Mouse (Mus musculus) lung, embryonic 15.5 days (tissue): ENCODE data around the gene Gsdma2. TPM values are rescaled to one million over a fixed set of nuclear protein-coding genes. Genes with fewer than 3 reads are reported as not detected.
"Not testable (repeated sequence)": the region's sequence is repeated elsewhere in the genome, so short reads cannot be mapped to it uniquely, and the experiment has no call there.

Experiments
- ATAC-seq: fragments of 200-750 bp; cut with Nextera tagmentation; 2 replicates; pipeline ENCODE4 v1.8.0; 2017; ENCODE audit warnings: moderate number of reproducible peaks, borderline replicate concordance; ENCODE audit not compliant: low FRiP score, low TSS enrichment; ENCODE audit errors: extremely low read depth
- H3K27ac ChIP-seq: fragments of 300-500 bp; sonication (generic); 2 replicates; pipeline ENCODE4 v1.5.1; 2015; ENCODE audit warnings: moderate library complexity, mild to moderate bottlenecking, inconsistent platforms
- H3K27me3 ChIP-seq: fragments of 300-500 bp; sonication (generic); 2 replicates; pipeline ENCODE4 v1.6.1; 2015; ENCODE audit warnings: inconsistent platforms
- H3K36me3 ChIP-seq: fragments of 300-500 bp; sonication (generic); 2 replicates; pipeline ENCODE4 v1.6.1; 2015; ENCODE audit warnings: inconsistent platforms
- H3K4me1 ChIP-seq: fragments of 300-500 bp; sonication (generic); 2 replicates; pipeline ENCODE4 v1.6.1; 2015; ENCODE audit warnings: inconsistent platforms
- H3K4me2 ChIP-seq: fragments of 300-500 bp; sonication (generic); 2 replicates; pipeline ENCODE4 v1.6.1; 2015; ENCODE audit warnings: inconsistent platforms, mild to moderate bottlenecking, moderate library complexity
- H3K4me3 ChIP-seq: fragments of 300-500 bp; sonication (generic); 2 replicates; pipeline ENCODE4 v1.5.1; 2015; ENCODE audit warnings: mild to moderate bottlenecking, inconsistent platforms
- H3K9ac ChIP-seq: fragments of 300-500 bp; sonication (generic); 2 replicates; pipeline ENCODE4 v1.6.1; 2015; ENCODE audit warnings: inconsistent platforms
- H3K9me3 ChIP-seq: fragments of 300-500 bp; sonication (generic); 2 replicates; pipeline ENCODE4 v1.6.1; 2016; ENCODE audit warnings: inconsistent platforms
- WGBS: fragments of 180-500 bp; shearing (Covaris S2); methylation state at CpG from one replicate; pipeline ENCODE4 v1.1.7; 2015; 5-methylcytosine and 5-hydroxymethylcytosine counted together
- polyA plus RNA-seq: library from polyadenylated mRNA; unstranded; fragments of >200 nt; fragmentation: Nextera tagmentation; extraction: Ambion mirVana; gene quantifications from 2 replicates; pipeline ENCODE4 v1.2.1, GENCODE M21; 2015

Gene Gsdma2
- polyA plus RNA-seq, 1 experiment from 2014 or later: not detected

- ATAC-seq: no peak
- 89% methylated on average over 10 of the region's 10 CpGs for WGBS
Observed at GRCm38 (mm10) chr11:98625611-98626410, 20.7 kb upstream of the Gsdma2 start, which contains the start of the genes Gm12355 and Gsdma3. Gm12355 (minus strand) TSS chr11:98625661. Gsdma3 (plus strand) TSS chr11:98626360.

GRCm38 (mm10) chr11:98628706-98629105 lies 17.9 kb upstream of the Gsdma2 start:
- Histone ChIP-seq H3K4me2 (no peak overlapping the region), H3K36me3 (no peaks in the 10 kb centered on the region), H3K27me3 (no peaks in the 10 kb centered on the region), H3K4me3 (no peak overlapping the region), H3K27ac (no peak overlapping the region), H3K4me1 (no peaks in the 10 kb centered on the region), H3K9me3 (no peaks in the 10 kb centered on the region), H3K9ac (no peak overlapping the region)
- 94% methylated on average over 3 of the region's 3 CpGs for WGBS
- no peak for ATAC-seq

More at GRCm38 (mm10) chr11:98625611-98626410, 20.7 kb upstream of the Gsdma2 start, which contains the start of the genes Gm12355 and Gsdma3:
- Histone ChIP-seq H3K36me3 (no peaks in the 10 kb centered on the region), H3K4me2 (no peak within 1 kb of the TSS), H3K9me3 (no peaks in the 10 kb centered on the region), H3K27me3 (no peaks in the 10 kb centered on the region), H3K27ac (no peak within 1 kb of the TSS), H3K4me3 (no peak within 1 kb of the TSS), H3K9ac (no peak within 1 kb of the TSS), H3K4me1 (no peaks in the 10 kb centered on the region)

- no peaks in the 10 kb centered on the region for H3K4me1 ChIP-seq
- no peaks in the 10 kb centered on the region for H3K27me3 ChIP-seq
- H3K9ac ChIP-seq: no peak overlapping the region
- H3K27ac ChIP-seq: no peak overlapping the region
- no peaks in the 10 kb centered on the region for H3K9me3 ChIP-seq
- 82% methylated on average over 5 of the region's 5 CpGs for WGBS
- H3K4me2 ChIP-seq: no peak overlapping the region
- H3K36me3 ChIP-seq: no peaks in the 10 kb centered on the region
- ATAC-seq: no peak
- no peak overlapping the region for H3K4me3 ChIP-seq
Observed at GRCm38 (mm10) chr11:98630646-98631045, 15.9 kb upstream of the Gsdma2 start.

GRCm38 (mm10) chr11:98635312-98635970 lies 11.1 kb upstream of the Gsdma2 start:
- not testable (repeated sequence) for H3K27ac ChIP-seq, H3K36me3 ChIP-seq, H3K4me3 ChIP-seq, H3K9ac ChIP-seq, H3K9me3 ChIP-seq, ATAC-seq, H3K4me1 ChIP-seq, H3K4me2 ChIP-seq, H3K27me3 ChIP-seq
- WGBS: 32% methylated on average over 10 of the region's 10 CpGs

GRCm38 (mm10) chr11:98637501-98637900 lies 9.1 kb upstream of the Gsdma2 start:
- H3K27me3 ChIP-seq: no peaks in the 10 kb centered on the region
- H3K4me2 ChIP-seq: no peak overlapping the region
- H3K9ac ChIP-seq: no peak overlapping the region
- no peak overlapping the region for H3K27ac ChIP-seq
- H3K36me3 ChIP-seq: no peaks in the 10 kb centered on the region
- no peaks in the 10 kb centered on the region for H3K9me3 ChIP-seq
- WGBS: 63% methylated on average over 1 of the region's 1 CpGs
- no peak overlapping the region for H3K4me3 ChIP-seq
- H3K4me1 ChIP-seq: no peaks in the 10 kb centered on the region
- ATAC-seq: no peak

- Histone ChIP-seq H3K27ac (no peak overlapping the region), H3K36me3 (no peaks in the 10 kb centered on the region), H3K9me3 (no peaks in the 10 kb centered on the region), H3K4me1 (no peaks in the 10 kb centered on the region), H3K27me3 (no peaks in the 10 kb centered on the region), H3K4me2 (no peak overlapping the region), H3K9ac (no peak overlapping the region), H3K4me3 (no peak overlapping the region)
- 50% methylated on average over 5 of the region's 5 CpGs for WGBS
- no peak for ATAC-seq
Observed at GRCm38 (mm10) chr11:98640091-98640490, 6.5 kb upstream of the Gsdma2 start.

GRCm38 (mm10) chr11:98644757-98645156 lies 1.8 kb upstream of the Gsdma2 start:
- ATAC-seq: no peak
- Histone ChIP-seq H3K4me1 (no peaks in the 10 kb centered on the region), H3K9ac (no peak overlapping the region), H3K4me3 (no peak overlapping the region), H3K4me2 (no peak overlapping the region), H3K36me3 (no peaks in the 10 kb centered on the region), H3K27me3 (peaks cover 3% of the 10 kb centered on the region; the same call in 1 of the 2 replicates), H3K9me3 (no peaks in the 10 kb centered on the region), H3K27ac (no peak overlapping the region)
- WGBS: 80% methylated on average over 3 of the region's 3 CpGs

GRCm38 (mm10) chr11:98645946-98646345 lies 613 bp upstream of the Gsdma2 start:
- no peaks in the 10 kb centered on the region for H3K9me3 ChIP-seq
- H3K4me2 ChIP-seq: no peak overlapping the region
- no peaks in the 10 kb centered on the region for H3K4me1 ChIP-seq
- no peak for ATAC-seq
- H3K9ac ChIP-seq: no peak overlapping the region
- no peaks in the 10 kb centered on the region for H3K36me3 ChIP-seq
- no peak overlapping the region for H3K27ac ChIP-seq
- WGBS: 46% methylated on average over 2 of the region's 2 CpGs
- H3K27me3 ChIP-seq: peaks cover 3% of the 10 kb centered on the region; the same call in 1 of the 2 replicates
- no peak overlapping the region for H3K4me3 ChIP-seq

DNA sequence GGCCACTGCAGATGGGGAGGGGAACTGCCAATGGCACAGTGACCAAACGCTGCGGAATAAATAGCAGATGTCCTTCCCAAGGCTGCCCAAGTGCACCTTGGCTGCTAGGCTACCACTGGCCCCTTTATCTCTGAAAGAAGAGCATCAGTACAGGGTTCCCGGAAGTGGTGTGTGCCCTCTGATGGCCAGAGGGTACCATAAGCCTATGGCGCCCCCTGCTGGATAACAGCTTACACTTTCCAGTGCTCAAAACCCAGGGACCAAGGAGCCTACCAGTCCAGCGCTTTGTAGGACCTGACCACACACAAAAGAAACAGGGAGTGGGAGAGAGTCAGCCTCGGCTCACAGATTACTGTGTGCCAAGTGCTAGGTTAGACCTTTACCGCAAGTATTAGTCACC lies 8.5 kb downstream of the Gsdma2 start:
- 14% methylated on average over 7 of the region's 7 CpGs for WGBS
- not testable (repeated sequence) for H3K4me3 ChIP-seq, ATAC-seq

DNA sequence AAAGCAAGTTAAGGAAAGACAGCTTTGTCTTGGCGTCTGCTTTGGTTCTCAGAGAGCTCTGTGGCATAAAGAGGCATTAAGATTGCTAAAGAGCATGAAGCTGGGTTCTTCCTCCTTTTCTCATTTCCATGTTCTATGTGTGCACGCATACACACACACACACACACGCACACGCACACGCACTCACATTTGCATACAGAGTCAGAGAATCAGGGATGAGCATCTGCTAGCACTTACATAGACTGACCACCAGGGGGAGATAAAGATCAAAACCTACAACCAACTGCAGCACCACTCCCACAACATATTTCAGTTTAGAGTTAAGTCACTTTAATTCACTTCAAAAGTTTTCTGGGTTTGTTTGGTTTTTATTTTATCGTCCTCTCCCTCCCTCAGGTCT lies 14.0 kb downstream of the Gsdma2 start:
- Histone ChIP-seq H3K4me2 (no peak overlapping the region), H3K27ac (no peak overlapping the region), H3K36me3 (no peaks in the 10 kb centered on the region), H3K4me3 (no peak overlapping the region), H3K27me3 (no peaks in the 10 kb centered on the region), H3K4me1 (no peaks in the 10 kb centered on the region), H3K9ac (no peak overlapping the region), H3K9me3 (no peaks in the 10 kb centered on the region)
- no peak for ATAC-seq
- 4% methylated on average over 6 of the region's 6 CpGs for WGBS

More for the DNA sequence above, 8.5 kb downstream of the Gsdma2 start:
- H3K27me3 ChIP-seq, H3K27ac ChIP-seq, H3K9me3 ChIP-seq, H3K4me1 ChIP-seq, H3K36me3 ChIP-seq, H3K4me2 ChIP-seq, H3K9ac ChIP-seq: not testable (repeated sequence)

DNA sequence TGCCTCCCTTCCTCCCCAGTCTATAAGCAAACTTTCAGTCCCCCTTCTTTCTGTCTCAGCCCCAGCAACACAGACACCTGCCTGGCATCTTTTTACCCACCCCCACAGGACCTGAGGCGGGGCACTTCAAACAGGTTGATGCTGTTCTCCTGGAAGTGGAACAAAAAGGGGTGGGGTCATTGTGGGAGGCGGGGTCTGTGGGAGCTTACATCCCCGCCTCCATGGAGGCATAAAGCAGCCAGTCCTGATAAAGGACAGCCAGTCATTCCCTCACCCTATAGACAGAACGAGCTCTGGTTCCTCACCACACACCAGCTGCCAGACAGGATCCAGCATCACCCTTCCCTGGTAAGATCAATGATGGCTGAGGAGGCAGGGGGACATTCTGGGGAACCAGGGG lies 17.5 kb downstream of the Gsdma2 start, which contains the start of gene Gsdma:
Gsdma (plus strand) TSS at position 261 of the 400 bp plus-strand sequence.
- Histone ChIP-seq H3K4me3 (no peak within 1 kb of the TSS), H3K9me3 (no peaks in the 10 kb centered on the region), H3K4me1 (no peaks in the 10 kb centered on the region), H3K36me3 (no peaks in the 10 kb centered on the region), H3K4me2 (no peak within 1 kb of the TSS), H3K9ac (no peak within 1 kb of the TSS), H3K27ac (no peak within 1 kb of the TSS), H3K27me3 (peaks cover 14% of the 10 kb centered on the region; the same call in 1 of the 2 replicates)
- ATAC-seq: no peak
- WGBS: 7% methylated on average over 4 of the region's 4 CpGs

DNA sequence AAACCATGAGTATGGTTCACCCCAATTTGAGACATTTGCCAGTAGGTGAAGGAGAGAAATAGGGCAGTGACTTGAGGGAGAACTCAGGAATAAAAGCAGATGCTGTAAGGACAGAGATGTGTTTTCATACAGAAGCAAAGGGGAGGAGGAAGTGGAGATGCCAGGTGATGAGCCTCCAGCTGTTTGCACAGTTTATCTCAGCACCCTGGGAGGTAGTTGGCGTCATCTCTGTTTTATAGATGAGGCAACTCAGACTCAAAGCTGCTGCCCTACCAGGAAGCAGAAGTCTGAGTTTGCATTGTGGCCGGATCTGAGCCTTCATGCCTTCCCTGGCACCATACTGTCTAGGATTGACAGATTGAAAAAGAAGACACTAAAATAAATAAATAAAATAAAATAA lies 22.4 kb downstream of the Gsdma2 start:
- H3K9me3 ChIP-seq: no peaks in the 10 kb centered on the region
- H3K4me1 ChIP-seq: no peaks in the 10 kb centered on the region
- H3K36me3 ChIP-seq: no peaks in the 10 kb centered on the region
- no peak overlapping the region for H3K27ac ChIP-seq
- no peak overlapping the region for H3K4me3 ChIP-seq
- 47% methylated on average over 2 of the region's 2 CpGs for WGBS
- no peak overlapping the region for H3K9ac ChIP-seq
- H3K27me3 ChIP-seq: peaks cover 14% of the 10 kb centered on the region; the same call in 1 of the 2 replicates
- ATAC-seq: no peak
- no peak overlapping the region for H3K4me2 ChIP-seq
